Comparison of ENCODE assay signal across 8 mouse cellular contexts in the genomic region with DNA sequence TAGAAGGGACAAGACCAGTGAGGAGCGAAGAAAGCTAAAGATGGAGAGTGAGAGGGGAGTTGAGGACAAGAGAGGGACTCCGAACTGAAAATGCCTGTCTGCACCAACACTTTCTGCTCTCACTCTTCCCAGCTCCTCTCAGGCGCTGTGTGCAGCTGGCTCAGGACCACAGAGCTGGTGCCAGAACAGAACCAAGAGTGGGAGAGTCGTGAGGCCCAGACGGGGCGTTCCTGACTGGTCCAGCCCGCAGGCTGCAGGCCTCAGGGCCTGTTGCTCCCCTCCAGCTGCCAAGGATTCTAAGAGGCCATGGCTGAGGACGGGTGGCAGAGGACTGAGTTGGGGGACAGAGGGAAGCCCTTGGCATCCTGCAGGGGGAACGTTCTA.
A peak's percentile ranks its signal among the peaks of the same experiment; 100 is the strongest.
DNase-seq lines count a peak whose midpoint lies in the region; ATAC-seq lines count a peak whose summit lies in the region.

No protein-coding gene starts in this region.

- peak; percentile 86 for ATAC-seq in limb, embryonic 15.5 days (ENCODE audit: insufficient number of reproducible peaks, low FRiP score, low TSS enrichment, low read depth)
- ATAC-seq in hindbrain, embryonic 13.5 days (ENCODE audit: low FRiP score): no peak

- H3K4me1 ChIP-seq in limb, embryonic 15.5 days: peaks cover 15% of the 10 kb centered on the region
- peaks cover 3% of the 10 kb centered on the region for H3K4me1 ChIP-seq in hindbrain, embryonic 13.5 days (replicated peaks)

- H3K4me3 ChIP-seq in limb, embryonic 15.5 days: no peak overlapping the region
- H3K4me3 ChIP-seq in hindbrain, embryonic 13.5 days: no peak overlapping the region

- DNase-seq in cerebellum, postnatal 10 days: peak; percentile 37 to 63
- no peak for DNase-seq in cerebellum, postnatal 4 days (ENCODE audit: low spot score in 2 of 2)
- peak; percentile 22 for DNase-seq in urinary bladder, postnatal 10 days (ENCODE audit: low spot score)
- DNase-seq in urinary bladder, adult 2 months (ENCODE audit: low spot score): no peak
- DNase-seq in testis, postnatal 14 days (ENCODE audit: low spot score): peak; percentile 39
- no peak for DNase-seq in spleen, postnatal 36 days (ENCODE audit: low spot score in 2 of 2)

- no peaks in the 10 kb centered on the region for H3K36me3 ChIP-seq in limb, embryonic 15.5 days
- no peaks in the 10 kb centered on the region for H3K36me3 ChIP-seq in hindbrain, embryonic 13.5 days

- H3K9ac ChIP-seq in limb, embryonic 15.5 days: no peak overlapping the region
- H3K9ac ChIP-seq in hindbrain, embryonic 13.5 days: no peak overlapping the region

- WGBS in limb, embryonic 15.5 days: 41% methylated on average over 9 of the region's 9 CpGs
- 76% methylated on average over 9 of the region's 9 CpGs for WGBS in hindbrain, embryonic 13.5 days

- H3K27ac ChIP-seq in limb, embryonic 15.5 days: peak overlapping the region; percentile 86
- no peak overlapping the region for H3K27ac ChIP-seq in hindbrain, embryonic 13.5 days

- H3K4me2 ChIP-seq in limb, embryonic 15.5 days: no peak overlapping the region
- no peak overlapping the region for H3K4me2 ChIP-seq in hindbrain, embryonic 13.5 days

- no peaks in the 10 kb centered on the region for H3K27me3 ChIP-seq in limb, embryonic 15.5 days
- H3K27me3 ChIP-seq in hindbrain, embryonic 13.5 days: no peaks in the 10 kb centered on the region

- H3K9me3 ChIP-seq in limb, embryonic 15.5 days: no peaks in the 10 kb centered on the region
- H3K9me3 ChIP-seq in hindbrain, embryonic 13.5 days: no peaks in the 10 kb centered on the region

Comparison
In these comparisons a context has a peak if more than half of its experiments do, and no peak if none do; other contexts are left out.
1. DNase-seq: peak in cerebellum, postnatal 10 days (2 of 2), urinary bladder, postnatal 10 days (single experiment) and testis, postnatal 14 days (single experiment); none in cerebellum, postnatal 4 days (0 of 2), urinary bladder, adult 2 months (single experiment) and spleen, postnatal 36 days (0 of 2).